Mouse (Mus musculus) cerebral cortex, adult 2 months (tissue): ENCODE results near the gene Rab42.

Experiments
- WGBS: fragments of 180-500 bp; shearing (Covaris S2); methylation state at CpG from one replicate; pipeline ENCODE4 v1.1.7; 2018; 5-methylcytosine and 5-hydroxymethylcytosine counted together

Gene Rab42

GRCm38 (mm10) chr4:132311801-132312200 lies 8.6 kb upstream of the Rab42 start:
- 54% methylated on average over 3 of the region's 3 CpGs for WGBS

GRCm38 (mm10) chr4:132311209-132311608 lies 8.0 kb upstream of the Rab42 start:
- WGBS, result 42% methylated on average over 1 of the region's 1 CpGs

- WGBS, result 24% methylated on average over 10 of the region's 10 CpGs
Observed at GRCm38 (mm10) chr4:132309849-132310472, 6.8 kb upstream of the Rab42 start.

GRCm38 (mm10) chr4:132309140-132309848 lies 6.1 kb upstream of the Rab42 start:
- under 1% methylated on average over 15 of the region's 15 CpGs for WGBS

- under 1% methylated on average over 40 of the region's 41 CpGs for WGBS
Observed at GRCm38 (mm10) chr4:132308437-132309139, 5.4 kb upstream of the Rab42 start.

- 61% methylated on average over 6 of the region's 6 CpGs for WGBS
Observed at GRCm38 (mm10) chr4:132306004-132306403, 2.8 kb upstream of the Rab42 start.

GRCm38 (mm10) chr4:132305276-132305675 lies 2.1 kb upstream of the Rab42 start:
- WGBS, result 84% methylated on average over 8 of the region's 8 CpGs

- WGBS, result 48% methylated on average over 6 of the region's 6 CpGs
Observed at GRCm38 (mm10) chr4:132303484-132303883, 299 bp upstream of the Rab42 start.

GRCm38 (mm10) chr4:132301965-132302938 lies 933 bp downstream of the Rab42 start:
- 59% methylated on average over 16 of the region's 16 CpGs for WGBS

- WGBS, result 69% methylated on average over 6 of the region's 6 CpGs
Observed at GRCm38 (mm10) chr4:132301486-132301885, 1.7 kb downstream of the Rab42 start.

GRCm38 (mm10) chr4:132299849-132300248 lies 3.3 kb downstream of the Rab42 start:
- WGBS, result 86% methylated on average over 1 of the region's 1 CpGs

- WGBS, result 68% methylated on average over 8 of the region's 8 CpGs
Observed at GRCm38 (mm10) chr4:132295696-132296390, 7.3 kb downstream of the Rab42 start.

GRCm38 (mm10) chr4:132293682-132294240 lies 9.4 kb downstream of the Rab42 start:
- WGBS, result 79% methylated on average over 7 of the region's 7 CpGs

- WGBS, result 45% methylated on average over 4 of the region's 4 CpGs
Observed at GRCm38 (mm10) chr4:132292988-132293387, 10.2 kb downstream of the Rab42 start.

GRCm38 (mm10) chr4:132291624-132292335 lies 11.4 kb downstream of the Rab42 start:
- WGBS, result 85% methylated on average over 12 of the region's 12 CpGs

- WGBS, result 99% methylated on average over 4 of the region's 4 CpGs
Observed at GRCm38 (mm10) chr4:132291056-132291455, 12.1 kb downstream of the Rab42 start.

- 92% methylated on average over 4 of the region's 5 CpGs for WGBS
Observed at GRCm38 (mm10) chr4:132288840-132289239, 14.3 kb downstream of the Rab42 start.

- 89% methylated on average over 3 of the region's 3 CpGs for WGBS
Observed at GRCm38 (mm10) chr4:132275949-132276348, 27.2 kb downstream of the Rab42 start.

GRCm38 (mm10) chr4:132274156-132274862 lies 28.9 kb downstream of the Rab42 start, which contains the start of gene Taf12:
TSS of gene Taf12 (plus strand) at chr4:132274375.
- under 1% methylated on average over 48 of the region's 48 CpGs for WGBS
